Mouse (Mus musculus) brain, embryonic 14.5 days (tissue): ENCODE data around the gene Prdm8. TPM values are rescaled to one million over a fixed set of nuclear protein-coding genes. Genes with fewer than 3 reads are reported as not detected.

Source experiments
- DNase-seq: peaks from one replicate; pipeline ENCODE4 v3.0.0-alpha.2; 2011; ENCODE audit warnings: low read depth
- CTCF ChIP-seq: fragments of 200-500 bp; IDR thresholded peaks from 2 replicates; pipeline ENCODE4 v1.5.1; 2012; ENCODE audit warnings: inconsistent platforms, mild to moderate bottlenecking, moderate library complexity, borderline replicate concordance; ENCODE audit not compliant: insufficient read depth, insufficient read length; ENCODE audit errors: extremely low read depth
- POLR2A ChIP-seq: fragments of 200-500 bp; IDR thresholded peaks from 2 replicates; pipeline ENCODE4 v1.6.1; 2012; ENCODE audit warnings: mild to moderate bottlenecking, inconsistent platforms, borderline replicate concordance; ENCODE audit not compliant: poor library complexity, insufficient read depth, insufficient read length, severe bottlenecking; ENCODE audit errors: extremely low read depth
- polyA plus RNA-seq: library from polyadenylated mRNA; depleted of rRNA; stranded (reverse); fragments of >200 nt; gene quantifications from 2 replicates; pipeline ENCODE4 v1.2.3, GENCODE M21; 2012

Gene Prdm8
- polyA plus RNA-seq, 1 experiment: 23.2 TPM

DNA sequence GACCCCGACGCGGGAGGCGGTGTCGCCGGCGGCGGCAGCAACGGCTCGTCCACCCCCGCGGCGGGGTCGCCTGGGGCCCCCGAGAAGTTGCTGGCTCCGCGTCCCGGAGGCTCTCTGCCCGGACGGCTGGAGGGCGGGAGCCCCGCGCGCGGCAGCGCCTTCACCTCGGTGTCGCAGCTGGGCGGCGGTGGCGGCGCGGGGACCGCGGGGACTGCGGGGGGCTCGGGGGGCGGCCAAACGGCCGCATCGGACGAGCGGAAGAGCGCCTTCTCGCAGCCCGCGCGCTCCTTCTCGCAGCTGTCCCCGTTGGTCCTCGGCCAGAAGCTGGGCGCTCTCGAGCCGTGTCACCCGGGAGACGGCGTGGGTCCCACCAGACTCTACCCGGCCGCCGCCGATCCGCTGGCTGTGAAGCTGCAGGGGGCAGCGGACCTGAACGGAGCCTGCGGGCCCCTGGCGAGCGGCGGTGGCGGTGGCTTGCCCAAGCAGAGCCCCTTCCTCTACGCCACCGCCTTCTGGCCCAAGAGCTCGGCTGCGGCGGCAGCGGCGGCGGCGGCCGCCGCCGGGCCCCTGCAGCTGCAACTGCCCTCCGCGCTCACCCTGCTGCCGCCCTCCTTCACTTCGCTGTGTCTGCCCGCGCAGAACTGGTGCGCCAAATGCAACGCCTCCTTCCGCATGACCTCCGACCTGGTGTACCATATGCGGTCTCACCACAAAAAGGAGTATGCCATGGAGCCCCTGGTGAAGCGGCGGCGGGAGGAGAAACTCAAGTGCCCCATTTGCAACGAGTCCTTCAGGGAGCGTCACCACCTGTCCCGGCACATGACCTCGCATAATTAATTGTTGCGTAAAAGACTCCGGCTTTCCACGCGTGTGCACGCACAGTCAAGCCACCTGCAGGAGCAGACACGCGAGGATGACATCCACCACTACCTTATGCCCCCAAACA lies 19.1 kb downstream of the Prdm8 start:
- TF ChIP-seq POLR2A: no peak
- TF ChIP-seq CTCF: no peak
- DNase-seq: peak; percentile 58

DNA sequence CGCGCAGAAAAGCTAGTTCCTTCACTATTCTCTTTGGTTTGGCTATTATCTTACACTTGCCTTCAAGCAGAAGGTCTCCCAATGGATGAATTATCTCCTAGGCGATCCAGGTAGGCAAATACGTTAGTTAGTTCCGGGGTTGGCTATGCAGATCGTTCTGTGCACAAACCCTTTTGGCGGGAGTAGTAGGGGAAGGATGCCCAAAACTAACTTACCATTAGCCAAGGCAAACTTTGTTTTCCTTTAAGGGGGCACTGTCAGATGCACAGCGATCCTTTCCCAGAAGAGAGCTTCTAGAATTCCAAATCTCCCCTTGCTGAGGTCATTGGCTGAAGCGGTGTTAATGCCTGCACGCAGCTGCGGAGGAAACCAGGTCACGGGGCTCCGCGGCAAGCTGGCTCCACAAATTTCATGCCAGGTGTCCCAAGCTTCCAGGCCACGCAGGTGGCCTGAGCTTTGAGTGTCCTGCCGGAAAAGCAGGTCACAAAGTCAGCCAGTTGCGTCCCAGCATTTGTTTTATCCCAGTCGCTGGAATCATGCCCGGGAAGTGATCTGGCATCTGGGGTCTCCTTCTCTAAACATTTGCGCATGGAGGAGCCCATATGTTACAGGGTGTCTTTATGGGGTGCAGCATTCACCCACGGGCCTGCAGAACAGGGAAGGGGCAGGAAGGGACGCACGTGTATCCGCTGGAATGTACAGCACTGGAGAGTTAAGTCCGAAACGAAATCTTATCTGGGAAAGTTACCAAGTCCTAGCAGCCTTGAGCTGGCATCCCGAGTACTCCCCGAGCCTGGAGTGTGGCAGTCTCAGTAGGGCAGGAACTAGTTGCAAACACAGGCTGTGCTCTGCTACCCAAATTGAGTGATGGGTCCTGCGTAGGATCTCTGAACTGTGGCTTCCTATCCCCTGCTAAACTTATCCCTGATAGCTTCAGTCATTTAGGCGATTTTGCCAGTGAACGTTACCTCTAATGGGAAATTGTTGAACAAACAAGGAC lies 22.5 kb downstream of the Prdm8 start:
- TF ChIP-seq POLR2A (no peak), CTCF (no peak)
- peak; percentile 59 for DNase-seq

DNA sequence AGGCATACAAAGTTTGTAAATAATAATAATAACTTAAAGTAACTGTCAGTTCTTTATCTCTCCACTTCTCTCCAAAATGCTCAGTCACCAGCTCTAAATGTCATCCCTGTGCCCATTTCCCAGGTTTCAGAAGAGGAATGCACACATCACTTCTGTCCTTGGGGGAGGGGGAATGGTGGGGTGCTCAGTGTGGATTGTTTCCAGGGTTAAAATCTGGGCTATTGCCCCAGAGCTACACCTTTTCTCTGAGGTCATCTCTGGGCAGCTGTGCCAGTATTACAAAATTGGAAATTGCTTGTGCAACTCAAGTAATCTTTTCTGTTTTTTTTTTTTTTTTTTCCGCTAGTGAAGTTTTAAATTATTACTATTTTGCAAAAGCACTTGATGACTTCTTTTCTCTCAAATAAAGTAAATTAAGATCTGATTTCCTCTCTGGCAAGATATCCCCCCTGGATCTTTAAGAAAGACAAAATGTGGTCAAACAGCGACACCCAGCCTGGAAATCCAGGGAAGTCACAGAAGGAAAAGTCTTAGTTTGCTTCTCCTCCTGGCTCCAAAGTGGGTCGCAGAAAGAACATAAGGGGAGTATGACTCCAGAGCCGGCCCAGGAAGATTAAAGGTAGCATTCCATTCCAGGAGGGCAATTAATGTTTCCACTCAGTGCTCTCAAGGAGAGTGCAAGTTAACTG lies 25.4 kb downstream of the Prdm8 start:
- TF ChIP-seq POLR2A: no peak
- peak; percentile 25; the same call in 1 of the 2 replicates for TF ChIP-seq CTCF
- peak; percentile 55 for DNase-seq

DNA sequence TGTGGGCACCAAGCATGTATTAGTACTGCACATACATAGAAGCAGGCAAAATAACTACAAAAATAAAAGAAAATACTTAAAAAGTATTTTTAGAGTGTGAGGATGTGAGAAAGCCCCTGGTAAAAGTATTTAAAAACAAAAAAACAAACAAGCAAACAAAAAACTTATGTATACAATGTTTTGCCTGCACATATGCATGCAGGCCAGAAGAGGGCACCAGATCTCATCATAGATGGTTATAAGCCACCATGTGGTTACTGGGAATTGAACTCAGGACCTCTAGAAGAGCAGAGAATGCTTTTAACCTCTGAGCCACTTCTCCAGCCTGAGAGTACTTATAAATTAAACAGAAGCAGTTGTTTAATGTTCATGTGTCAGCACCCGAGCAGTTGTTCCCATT lies 28.0 kb downstream of the Prdm8 start:
- TF ChIP-seq CTCF (no peak), POLR2A (no peak)
- DNase-seq: no peak

DNA sequence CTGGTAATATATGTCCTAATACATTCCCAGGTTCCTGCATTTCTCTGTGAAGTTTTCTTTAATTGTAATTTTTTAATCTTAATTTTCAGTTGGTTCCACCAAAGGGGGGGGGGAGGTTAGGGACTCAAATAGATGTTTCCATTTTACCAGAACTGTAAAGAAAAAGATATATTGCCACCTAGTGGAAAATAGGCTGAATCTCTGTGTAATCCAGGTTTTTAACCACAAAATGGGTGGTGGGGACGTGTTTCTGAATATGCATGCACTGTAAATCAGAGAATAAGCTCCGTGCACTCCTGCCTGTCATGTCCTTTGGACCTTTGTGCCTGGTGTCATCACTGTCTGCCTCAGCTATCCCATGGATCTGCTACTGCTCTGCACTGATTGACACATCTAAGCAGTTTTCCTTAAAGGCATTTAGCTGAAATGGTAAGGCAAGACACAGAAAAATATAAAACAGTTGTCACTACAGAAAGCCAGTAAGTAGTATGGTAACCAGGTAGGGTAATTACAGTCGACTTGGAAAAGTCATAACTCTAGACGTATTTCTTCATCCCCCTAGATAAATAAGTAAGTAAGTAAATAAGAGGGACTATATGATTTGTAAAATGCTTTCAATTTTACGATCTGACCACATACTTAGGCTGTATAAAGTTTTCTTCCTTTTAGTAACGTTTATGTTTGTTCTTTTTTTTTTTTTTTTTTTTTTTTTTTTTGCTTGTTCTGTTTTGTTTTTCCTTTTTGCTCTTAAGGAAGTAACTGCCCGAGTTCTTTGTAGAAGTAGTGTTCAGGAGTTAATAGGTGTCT lies 31.6 kb downstream of the Prdm8 start:
- TF ChIP-seq CTCF (no peak), POLR2A (no peak)

DNA sequence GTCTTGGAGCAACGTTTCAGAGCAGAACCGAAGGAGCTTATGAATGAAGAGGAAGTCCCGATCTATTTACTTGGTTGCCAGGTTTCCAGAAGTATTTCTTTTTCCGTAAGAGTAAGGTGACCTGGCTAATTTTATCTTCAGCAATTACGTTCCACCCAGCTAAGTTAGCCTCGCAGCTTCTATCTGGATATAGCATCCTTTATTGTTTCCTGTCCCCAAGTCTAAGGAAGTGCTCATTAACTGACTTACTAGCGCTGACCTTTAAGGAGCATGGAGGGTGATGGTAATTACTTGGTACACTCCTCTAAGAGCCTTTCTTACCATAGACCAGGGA lies 32.2 kb downstream of the Prdm8 start:
- no peak for DNase-seq
- TF ChIP-seq CTCF (no peak), POLR2A (no peak)

More for the DNA sequence above, 31.6 kb downstream of the Prdm8 start:
- DNase-seq: peak; percentile 67

DNA sequence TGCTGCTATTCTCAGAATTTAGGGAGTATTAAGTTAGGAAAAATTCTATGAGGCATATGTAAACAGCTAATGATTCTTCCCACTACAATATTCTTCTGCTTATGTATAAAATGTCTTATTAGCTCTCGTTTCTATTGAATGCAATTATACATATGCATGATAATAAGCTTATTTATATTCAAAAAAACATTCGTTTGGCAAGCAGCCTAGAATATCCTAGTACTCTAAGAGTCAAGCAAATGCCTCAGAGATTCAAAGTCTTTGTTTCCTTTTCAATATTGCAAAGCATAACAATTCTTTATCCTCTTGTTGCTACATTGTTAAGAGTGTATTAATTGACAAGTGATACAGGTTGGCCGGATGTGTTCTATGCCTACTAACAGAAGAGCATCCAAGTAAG lies 34.6 kb downstream of the Prdm8 start:
- TF ChIP-seq CTCF (no peak), POLR2A (no peak)
- peak; percentile 76 for DNase-seq

DNA sequence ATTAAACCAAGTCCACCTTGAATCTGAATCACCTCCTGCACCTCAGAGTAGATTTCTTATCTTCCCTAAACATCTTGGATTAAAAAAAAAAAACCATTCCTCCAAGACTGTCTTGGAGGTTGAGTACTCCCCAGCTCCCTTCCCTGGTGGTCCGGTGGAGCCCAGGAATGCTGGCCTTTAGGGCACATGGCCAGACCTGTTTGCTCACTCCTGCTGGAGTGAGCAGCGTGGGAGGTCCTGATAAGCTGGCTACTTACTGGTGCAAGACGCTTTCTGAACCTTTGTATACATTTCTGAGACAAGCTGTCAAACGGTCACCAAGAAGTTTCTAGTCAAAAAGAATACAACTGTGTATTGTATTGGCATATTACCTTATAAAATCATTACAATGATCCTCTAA lies 36.0 kb downstream of the Prdm8 start:
- TF ChIP-seq POLR2A (no peak), CTCF (no peak)
- no peak for DNase-seq

DNA sequence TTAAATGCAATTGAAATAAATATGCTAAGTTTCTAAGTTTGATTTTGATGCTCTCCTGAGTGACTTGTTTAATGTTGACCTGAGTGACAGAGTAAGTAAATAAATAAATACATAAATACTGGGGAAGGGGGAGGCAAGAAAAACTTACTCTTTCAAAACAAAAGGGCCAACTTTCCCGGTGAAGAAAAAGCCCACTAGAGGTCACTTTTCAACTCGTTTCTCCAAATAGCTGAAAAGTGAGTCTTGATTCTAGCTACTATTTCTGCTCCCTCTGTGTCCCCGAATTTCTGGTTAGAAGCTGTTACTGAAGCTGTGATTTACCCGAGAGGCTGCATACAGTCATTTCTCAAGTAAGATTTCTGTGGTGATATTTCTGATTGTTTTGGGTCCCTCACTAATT lies 45.5 kb downstream of the Prdm8 start:
- DNase-seq: no peak
- TF ChIP-seq CTCF (no peak), POLR2A (no peak)

DNA sequence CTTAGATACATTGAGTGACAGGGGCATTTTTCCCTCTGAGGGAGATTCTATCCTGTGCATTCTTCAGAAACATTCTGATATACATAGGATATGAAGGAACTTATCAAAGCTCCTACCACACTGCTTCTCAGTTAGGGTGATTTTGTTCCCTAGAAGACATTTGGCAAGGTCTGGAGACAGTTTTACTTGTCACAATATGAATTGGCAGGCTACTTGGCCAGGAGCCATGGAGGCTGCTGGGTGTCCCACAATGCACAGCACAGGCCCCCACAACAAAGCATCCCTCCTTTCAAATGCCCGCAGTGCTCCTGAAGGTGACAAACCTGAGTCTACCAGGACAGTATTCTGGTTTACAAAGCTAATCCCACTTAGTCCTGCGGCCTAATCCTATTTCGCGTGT lies 55.0 kb downstream of the Prdm8 start:
- peak; percentile 57 for DNase-seq
- TF ChIP-seq POLR2A (no peak), CTCF (no peak)
